Mouse (Mus musculus) spleen, postnatal 4 days (tissue): Measurements from ENCODE around the gene Crmp1.
A peak's percentile ranks its signal among the peaks of the same experiment; 100 is the strongest.

Experiments
- DNase-seq, 2 experiments: peaks; one replicate each; pipeline ENCODE4 v3.0.0; 2022; ENCODE audit warnings: low spot score in 2 of 2

Crmp1 gene

DNA sequence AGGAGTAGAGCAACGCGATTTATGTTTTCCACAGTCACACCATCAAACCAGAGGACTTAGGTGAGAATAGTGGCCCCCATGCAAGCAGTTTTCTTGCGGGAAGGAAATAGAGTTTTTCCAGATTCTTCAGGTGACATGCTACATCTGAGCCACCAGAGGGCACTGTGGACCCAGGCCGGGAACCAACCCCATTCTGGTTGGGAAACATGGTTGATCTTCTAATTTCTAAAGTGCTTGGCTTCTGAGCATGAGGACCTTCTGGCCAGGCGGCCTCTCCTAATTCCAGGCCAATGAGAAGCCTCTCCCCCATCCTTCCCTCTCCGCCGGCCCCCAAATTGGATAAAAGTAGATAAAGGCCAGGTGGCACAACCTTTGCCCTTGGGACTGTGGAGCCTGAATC is 56.6 kb downstream of the Crmp1 start:
- DNase-seq: no peak

DNA sequence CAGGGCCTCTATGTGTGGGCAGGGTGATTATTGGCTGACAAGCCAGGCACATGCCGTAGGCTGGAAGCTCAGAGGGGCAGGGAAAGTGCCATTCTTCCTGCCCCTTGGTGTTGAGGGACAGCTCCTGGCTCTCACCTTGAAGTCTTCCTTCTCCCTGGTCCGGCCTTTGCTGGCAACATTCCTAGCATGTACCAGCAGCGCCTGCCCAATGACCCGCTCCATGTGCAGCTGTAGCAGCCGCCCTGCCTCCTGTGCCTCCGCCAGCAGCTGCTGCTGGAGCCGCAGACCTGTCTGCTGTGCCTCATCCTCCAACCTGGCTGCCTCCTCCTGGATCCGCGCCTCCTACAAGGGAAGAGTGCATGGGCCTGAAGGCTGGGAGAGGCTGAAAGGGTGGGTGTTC is 68.3 kb downstream of the Crmp1 start:
- DNase-seq: no peak

- no peak for DNase-seq
Observed at GRCm38 (mm10) chr5:37312980-37313722, 71.4 kb downstream of the Crmp1 start.

DNA sequence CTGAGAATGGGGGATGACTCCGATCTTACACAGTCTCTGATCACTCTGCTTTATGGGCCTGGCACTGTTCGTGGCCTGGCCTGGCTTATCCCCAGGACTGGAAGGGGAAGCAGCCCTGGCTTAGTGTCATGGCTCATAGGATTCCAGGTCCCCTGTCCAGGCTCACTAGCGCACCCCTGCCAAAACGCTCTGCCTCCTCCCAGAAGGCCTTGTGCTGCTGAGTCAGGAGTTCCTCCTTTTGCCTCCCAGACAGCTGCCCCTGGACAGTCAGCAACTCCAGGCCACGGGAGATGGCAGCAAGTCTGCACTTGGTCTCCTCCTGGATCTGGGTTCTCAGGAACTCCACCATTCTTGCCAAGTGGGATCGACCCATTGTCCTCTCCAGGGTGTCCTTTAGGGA is 77.0 kb downstream of the Crmp1 start:
- DNase-seq: no peak

DNA sequence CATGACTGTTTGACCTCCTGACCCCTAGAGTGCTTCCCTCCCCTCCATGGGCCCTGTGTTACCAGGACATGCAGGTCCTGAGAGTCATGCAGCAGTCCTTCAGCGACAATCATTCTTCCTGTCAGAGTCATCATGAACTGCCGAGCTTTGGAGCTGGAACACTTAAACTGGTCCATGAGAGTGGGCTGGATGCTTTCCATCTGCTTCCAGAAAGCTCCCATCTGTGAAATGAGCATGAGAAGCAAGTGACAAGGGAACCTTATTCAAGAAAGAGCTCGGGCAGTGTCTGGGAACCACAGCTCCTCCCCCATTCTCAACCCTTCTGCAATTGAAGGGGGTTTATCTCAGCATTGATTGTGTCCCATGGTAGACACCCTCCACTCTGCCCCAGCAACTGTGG is 78.4 kb downstream of the Crmp1 start:
- DNase-seq: no peak

DNA sequence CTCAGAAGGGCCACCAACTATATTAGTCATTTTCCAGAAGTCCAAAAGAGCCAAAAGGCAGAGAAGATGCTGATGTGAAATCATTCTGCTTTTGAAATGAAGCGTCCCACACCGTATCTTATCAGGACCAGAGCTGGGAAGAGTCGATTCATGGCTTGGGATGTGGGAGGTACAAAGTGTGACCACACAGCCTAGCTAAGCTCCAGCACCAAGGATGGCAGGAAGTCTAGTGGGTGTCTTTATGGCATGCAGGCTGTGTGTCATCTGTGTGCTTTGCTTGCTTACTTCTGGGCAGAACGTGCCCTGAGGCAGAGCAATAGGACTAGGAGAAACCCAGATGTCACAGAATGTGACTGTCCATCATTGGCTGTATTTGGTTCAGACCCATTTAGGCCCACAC is 79.0 kb downstream of the Crmp1 start:
- no peak for DNase-seq

DNA sequence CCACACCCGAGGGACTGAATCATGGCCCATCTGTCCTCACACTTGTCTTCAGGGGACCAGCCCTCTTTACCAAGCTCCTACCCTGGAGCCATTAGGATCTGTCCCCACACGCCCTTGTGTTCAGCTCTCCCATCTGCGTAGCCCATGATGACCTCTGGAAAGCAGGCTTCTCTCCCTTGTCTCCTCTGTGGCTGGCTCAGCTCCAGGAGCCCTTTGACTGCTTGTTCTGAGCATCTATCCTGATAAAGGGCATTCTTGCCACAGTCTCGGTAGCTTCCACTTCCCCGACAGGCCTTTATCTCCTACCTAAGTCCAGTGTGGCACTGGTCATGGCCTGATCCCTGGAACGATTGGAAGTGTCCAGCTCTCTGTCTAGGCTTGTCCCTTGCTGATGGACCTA is 84.9 kb downstream of the Crmp1 start:
- DNase-seq: no peak

DNA sequence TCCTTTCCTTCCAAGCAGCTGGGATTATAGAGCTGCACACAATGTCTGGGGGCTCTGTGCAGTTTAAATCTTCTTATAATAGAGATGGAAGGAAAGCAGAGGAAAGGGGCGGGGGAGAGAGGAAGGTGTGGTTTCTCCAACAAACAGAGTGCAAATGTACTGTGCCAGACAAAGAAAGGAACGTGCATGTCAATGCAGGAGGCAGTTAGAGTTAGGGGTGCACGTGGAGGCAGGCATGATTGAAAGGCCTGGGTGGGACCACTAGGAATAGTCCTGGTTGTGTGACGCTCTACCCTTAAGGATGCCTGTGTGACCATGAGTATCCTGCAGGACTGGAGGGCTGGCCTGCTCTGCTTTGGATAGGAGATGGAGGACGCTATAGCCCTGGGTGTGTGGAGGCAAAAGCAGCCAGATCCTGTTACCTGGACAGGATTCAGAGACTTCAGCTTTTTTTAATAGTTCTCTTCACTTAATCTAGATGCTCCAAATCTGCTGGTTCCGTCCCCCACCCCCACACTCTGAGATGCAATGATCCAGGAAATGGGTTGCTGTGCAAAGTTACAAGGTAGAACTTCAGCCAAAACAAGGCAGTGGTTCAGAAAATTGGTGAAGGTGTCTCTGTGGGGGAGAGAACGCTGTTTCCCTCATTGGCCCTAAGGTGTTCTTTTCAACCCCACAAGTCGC is 88.9 kb downstream of the Crmp1 start:
- no peak for DNase-seq

GRCm38 (mm10) chr5:37331133-37331505 is 89.4 kb downstream of the Crmp1 start:
- DNase-seq: no peak

DNA sequence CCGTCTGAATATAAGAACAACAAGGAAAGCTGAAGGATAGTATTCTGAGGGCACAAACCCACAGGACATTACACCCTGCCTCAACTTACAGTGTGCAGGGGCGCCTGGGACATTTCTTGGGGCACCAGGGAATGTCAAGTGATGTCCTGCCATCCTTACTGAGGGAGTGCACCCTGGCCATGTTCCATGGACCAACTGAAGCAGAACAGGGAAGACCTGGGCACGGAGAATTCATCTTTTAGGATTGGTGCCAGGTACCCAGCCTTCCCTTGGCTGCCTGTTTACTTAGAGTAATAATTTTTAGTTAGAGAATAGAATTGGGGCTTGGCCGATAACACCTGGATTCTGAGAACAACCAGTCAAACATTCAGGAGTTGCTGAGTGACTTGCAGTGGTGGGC is 90.3 kb downstream of the Crmp1 start:
- no peak for DNase-seq

GRCm38 (mm10) chr5:37335061-37335460 is 93.3 kb downstream of the Crmp1 start:
- DNase-seq: no peak

DNA sequence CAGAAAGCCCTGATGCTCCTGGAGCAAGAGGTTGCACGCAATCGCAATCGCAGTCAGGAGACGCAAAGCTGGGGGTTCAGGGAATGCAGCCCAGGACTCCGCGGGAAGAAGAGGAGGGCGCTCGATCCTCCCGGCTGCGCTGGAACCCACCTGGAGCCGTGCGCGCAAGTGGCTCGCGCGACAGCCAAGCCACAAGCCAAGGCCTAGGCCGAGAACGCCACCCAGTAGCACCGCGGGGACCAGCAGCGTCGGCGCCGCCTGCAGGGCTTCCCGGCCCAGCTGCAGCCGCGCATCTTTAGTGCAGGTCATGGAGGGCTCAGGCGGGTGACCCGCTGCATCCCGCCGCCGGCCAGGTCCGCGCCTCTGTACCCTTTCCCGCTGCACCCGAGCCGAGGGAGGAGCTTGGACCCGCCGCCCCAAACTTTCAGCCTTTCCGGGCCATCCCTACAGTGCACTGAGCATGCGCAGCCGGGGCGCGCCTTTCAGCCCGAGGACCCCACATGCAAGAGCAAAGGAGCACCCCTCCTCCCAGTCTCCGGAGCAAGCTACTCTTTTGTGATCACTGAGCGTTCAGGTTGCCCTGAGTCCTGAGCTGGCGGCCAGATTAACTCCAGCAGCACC is 94.9 kb downstream of the Crmp1 start, which contains the start of gene Evc:
Gene Evc, minus strand, starts transcription at position 410 of the 621 bp plus-strand sequence.
- DNase-seq: no peak

DNA sequence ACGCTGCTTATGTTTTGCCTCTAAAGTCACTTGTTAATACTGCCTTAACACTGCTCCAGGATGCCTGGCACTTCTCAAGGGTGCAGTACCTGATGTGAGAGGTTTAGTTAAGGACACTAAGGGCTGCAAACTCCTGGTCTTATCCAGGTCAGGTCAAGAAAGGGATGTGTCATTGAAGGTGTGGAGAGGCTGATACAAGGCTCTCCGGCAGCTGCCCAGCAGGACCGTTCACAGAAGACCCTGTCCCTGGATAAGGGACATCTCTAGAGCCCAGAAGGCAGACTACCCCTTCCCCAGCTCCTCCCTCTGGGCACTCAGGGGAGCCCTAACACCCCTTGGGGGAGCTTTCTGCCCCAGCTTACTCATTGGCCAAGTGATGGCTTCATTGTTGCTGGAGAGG is 96.0 kb downstream of the Crmp1 start:
- DNase-seq: no peak

DNA sequence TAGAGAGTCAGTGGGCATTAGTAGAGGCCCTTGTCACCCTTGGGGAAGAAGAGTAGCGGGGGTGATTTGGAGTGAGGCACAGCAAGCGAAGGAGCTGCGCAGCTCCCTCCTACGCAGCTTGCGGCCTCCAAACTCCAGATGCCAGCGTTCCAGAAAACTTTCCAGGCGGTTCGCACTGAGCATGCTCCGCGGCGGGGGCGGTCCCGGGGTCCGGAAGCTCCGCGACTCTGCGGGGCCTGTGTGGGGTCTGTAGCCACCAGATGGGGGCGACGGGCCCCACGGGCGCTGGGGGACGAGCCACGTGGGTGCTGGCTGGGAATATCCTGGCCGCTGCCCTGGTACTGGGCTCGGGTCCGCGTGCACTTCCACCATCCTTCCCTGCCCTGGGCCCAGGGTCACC is 96.5 kb downstream of the Crmp1 start, which contains the start of gene Evc2:
Gene Evc2, plus strand, starts transcription at position 212 of the 400 bp plus-strand sequence.
- DNase-seq: peak in 1 of 2 experiments; percentile 20
